Comparison of ENCODE assay signal across 8 mouse cellular contexts in the genomic region with DNA sequence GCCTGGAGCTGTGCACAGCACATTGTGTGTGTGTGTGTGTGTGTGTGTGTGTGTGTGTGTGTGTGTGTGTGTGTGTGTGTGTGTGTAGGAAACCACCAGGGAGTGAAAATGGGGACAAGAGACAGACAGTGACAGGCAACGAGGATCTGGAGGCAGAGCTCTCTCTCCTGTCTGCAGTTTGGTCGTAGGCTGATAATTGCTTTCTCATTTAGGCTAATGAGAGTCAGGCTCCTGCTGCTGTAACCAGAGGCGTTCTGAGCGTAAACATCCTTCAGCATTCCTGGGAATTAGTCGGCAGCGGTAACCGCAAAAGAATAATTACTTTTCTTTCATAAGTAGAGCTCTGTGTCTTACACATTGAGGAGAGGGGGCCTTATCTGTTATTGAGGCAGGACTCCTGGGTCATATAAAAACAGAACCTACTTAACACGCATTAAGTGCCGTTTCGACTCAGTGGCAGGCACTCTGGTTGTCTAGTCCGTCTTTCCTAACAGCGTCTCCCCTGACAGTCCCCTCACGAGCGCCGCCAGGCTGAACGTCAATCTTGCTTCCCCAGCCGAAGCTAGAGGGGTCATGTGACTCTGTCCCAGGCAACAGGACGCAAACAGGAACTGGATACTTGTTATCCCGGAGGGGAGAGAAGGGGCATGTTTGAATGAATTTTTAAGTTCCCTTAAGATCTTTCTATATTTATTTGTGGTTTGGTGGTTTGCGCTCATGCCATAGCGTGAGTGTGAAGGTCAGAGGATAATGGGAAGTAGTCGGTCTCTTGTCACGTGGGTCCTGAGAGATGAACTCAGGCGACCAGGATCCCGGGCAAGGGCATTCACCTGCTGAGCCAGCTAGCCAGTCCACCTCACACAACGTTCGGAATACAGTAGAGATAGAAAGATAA. TPM values are rescaled to one million over a fixed set of nuclear protein-coding genes. Genes with fewer than 3 reads are reported as not detected.
DNase-seq lines count a peak whose midpoint lies in the region; ATAC-seq and TF ChIP-seq lines count a peak whose summit lies in the region.

No protein-coding gene starts in this region.

- peak overlapping the region; percentile 42 for H3K4me3 ChIP-seq in left cerebral cortex, adult 2 months
- H3K4me3 ChIP-seq in hindbrain, embryonic 16.5 days (ENCODE audit: low read length): peak overlapping the region; percentile 32
- peak overlapping the region; percentile 43 for H3K4me3 ChIP-seq in liver, embryonic 11.5 days (ENCODE audit: low read depth, low read length)
- peak overlapping the region; percentile 32 for H3K4me3 ChIP-seq in midbrain, postnatal 0 days (ENCODE audit: low read depth, low read length)

- no peaks in the 10 kb centered on the region for H3K9me3 ChIP-seq in hindbrain, embryonic 16.5 days (ENCODE audit: control insufficient read depth, low read length)
- H3K9me3 ChIP-seq in liver, embryonic 11.5 days (ENCODE audit: control insufficient read depth, low read length): no peaks in the 10 kb centered on the region
- no peaks in the 10 kb centered on the region for H3K9me3 ChIP-seq in midbrain, postnatal 0 days (ENCODE audit: low read length)

- DNase-seq in left cerebral cortex, adult 2 months (ENCODE audit: extremely low spot score in 1 of 2, low spot score in 2 of 2): peak in 1 of 2 experiments; percentile 20
- no peak for DNase-seq in left cerebral cortex, adult 11 months (ENCODE audit: low spot score)
- peak; percentile 68 for DNase-seq in c-Kit-positive CD71-positive TER-119-positive erythroid progenitor cells, embryonic 14.5 days (ENCODE audit: low spot score)
- DNase-seq in gastrocnemius, adult 8-10 months (ENCODE audit: low spot score in 2 of 2): peak; percentile 32 to 49
- peak; percentile 69 for DNase-seq in liver, embryonic 11.5 days (ENCODE audit: low spot score)
- DNase-seq in midbrain, postnatal 0 days (ENCODE audit: low spot score): peak; percentile 69
- DNase-seq in thymus, postnatal 0 days (ENCODE audit: low spot score): peak; percentile 59

- under 1% methylated on average over 27 of the region's 27 CpGs for WGBS in hindbrain, embryonic 16.5 days
- WGBS in liver, embryonic 11.5 days: 1% methylated on average over 27 of the region's 27 CpGs
- 1% methylated on average over 27 of the region's 27 CpGs for WGBS in midbrain, postnatal 0 days

- peaks cover 11% of the 10 kb centered on the region for H3K4me1 ChIP-seq in hindbrain, embryonic 16.5 days (ENCODE audit: control insufficient read depth, insufficient read depth, low read depth, low read length)
- peaks cover 3% of the 10 kb centered on the region for H3K4me1 ChIP-seq in liver, embryonic 11.5 days (replicated peaks; ENCODE audit: control insufficient read depth, insufficient read depth, low read length)
- H3K4me1 ChIP-seq in midbrain, postnatal 0 days (ENCODE audit: insufficient read depth, low read length): no peaks in the 10 kb centered on the region

- no peaks in the 10 kb centered on the region for H3K27me3 ChIP-seq in hindbrain, embryonic 16.5 days (replicated peaks; ENCODE audit: control insufficient read depth, insufficient read depth, low read length)
- H3K27me3 ChIP-seq in liver, embryonic 11.5 days (replicated peaks; ENCODE audit: control insufficient read depth, insufficient read depth, low read length): no peaks in the 10 kb centered on the region
- no peaks in the 10 kb centered on the region for H3K27me3 ChIP-seq in midbrain, postnatal 0 days (ENCODE audit: insufficient read depth, low read length)

- ATAC-seq in hindbrain, embryonic 16.5 days: peak; percentile 81
- ATAC-seq in liver, embryonic 11.5 days (replicated peaks; ENCODE audit: low FRiP score): peak; percentile 83
- ATAC-seq in midbrain, postnatal 0 days (ENCODE audit: low FRiP score): peak; percentile 47; the same call in 1 of the 2 replicates

- peak overlapping the region; percentile 18; the same call in 1 of the 2 replicates for H3K9ac ChIP-seq in hindbrain, embryonic 16.5 days (ENCODE audit: low read depth, low read length)
- H3K9ac ChIP-seq in liver, embryonic 11.5 days (ENCODE audit: low read depth, low read length): peak overlapping the region; percentile 61
- H3K9ac ChIP-seq in midbrain, postnatal 0 days (replicated peaks; ENCODE audit: low read length, poor library complexity, severe bottlenecking): 0 out of 2 replicates have a peak overlapping the region, but pooled peaks have one; percentile 5

- no peak; the same call in 1 of the 2 replicates for TF ChIP-seq CTCF in left cerebral cortex, adult 2 months (IDR thresholded peaks at IDR 0.05)
- TF ChIP-seq CTCF in midbrain, postnatal 0 days (IDR thresholded peaks at IDR 0.05): no peak

- H3K4me2 ChIP-seq in hindbrain, embryonic 16.5 days (ENCODE audit: low read length): peak overlapping the region; percentile 70
- peak overlapping the region; percentile 63 for H3K4me2 ChIP-seq in liver, embryonic 11.5 days
- peak overlapping the region; percentile 63 for H3K4me2 ChIP-seq in midbrain, postnatal 0 days (ENCODE audit: low read depth, low read length, poor library complexity, severe bottlenecking)

- intact Hi-C loops in left cerebral cortex, adult 2 months (cut with DNase I): no loop called here

- H3K27ac ChIP-seq in left cerebral cortex, adult 2 months: no peak overlapping the region
- 0 out of 2 replicates have a peak overlapping the region, but pooled peaks have one; percentile 32 for H3K27ac ChIP-seq in hindbrain, embryonic 16.5 days (ENCODE audit: low read depth, low read length)
- H3K27ac ChIP-seq in liver, embryonic 11.5 days (ENCODE audit: low read depth, low read length): peak overlapping the region; percentile 5
- H3K27ac ChIP-seq in midbrain, postnatal 0 days (ENCODE audit: low read depth, low read length): peak overlapping the region; percentile 26; the same call in 1 of the 2 replicates

- H3K36me3 ChIP-seq in hindbrain, embryonic 16.5 days (ENCODE audit: control insufficient read depth, insufficient read depth, low read length): no peaks in the 10 kb centered on the region
- H3K36me3 ChIP-seq in liver, embryonic 11.5 days (ENCODE audit: control insufficient read depth, insufficient read depth, low read length): no peaks in the 10 kb centered on the region
- no peaks in the 10 kb centered on the region for H3K36me3 ChIP-seq in midbrain, postnatal 0 days (ENCODE audit: insufficient read depth, low read length)

RNA-seq across cellular contexts. Expression of a gene that starts 4.1 kb away (rescaled TPM):
- 1,000 to 10,000 TPM in 1 of 2 experiments, 100 to 1,000 TPM in 1; 993 to 1,084 TPM for total RNA-seq in left cerebral cortex, adult 2 months (2021)
- total RNA-seq in gastrocnemius, adult 8-10 months (2022): 10 to 100 TPM; 30.5 to 74.5 (median 56.1) TPM
- polyA plus RNA-seq in hindbrain, embryonic 16.5 days (2015; fragmentation: Nextera tagmentation; extraction: Ambion mirVana): 1,477 and 1,618 TPM in 2 replicates
- polyA plus RNA-seq in liver, embryonic 11.5 days (2014; fragmentation: Nextera tagmentation; extraction: Ambion mirVana): 1,759 and 1,828 TPM in 2 replicates
- total RNA-seq in midbrain, postnatal 0 days (2014; rRNA removed): 567 and 693 TPM in 2 replicates
- 1,476 and 1,620 TPM in 2 replicates for polyA plus RNA-seq in midbrain, postnatal 0 days (2015; fragmentation: Nextera tagmentation; extraction: Ambion mirVana)
- 690 and 768 TPM in 2 replicates for polyA plus RNA-seq in thymus, postnatal 0 days (2015; fragmentation: Nextera tagmentation; extraction: Ambion mirVana)

RNA-seq across cellular contexts. Expression of a gene that starts 24.2 kb away (rescaled TPM):
- not detected for total RNA-seq in left cerebral cortex, adult 2 months (2021)
- under 1 TPM in 1 of 4 experiments, not detected in 3; 0.80 TPM for total RNA-seq in gastrocnemius, adult 8-10 months (2022)
- 0.16 and 0.55 TPM in 2 replicates for polyA plus RNA-seq in hindbrain, embryonic 16.5 days (2015; fragmentation: Nextera tagmentation; extraction: Ambion mirVana)
- not detected in 2 replicates for polyA plus RNA-seq in liver, embryonic 11.5 days (2014; fragmentation: Nextera tagmentation; extraction: Ambion mirVana)
- total RNA-seq in midbrain, postnatal 0 days (2014; rRNA removed): not detected in 2 replicates
- polyA plus RNA-seq in midbrain, postnatal 0 days (2015; fragmentation: Nextera tagmentation; extraction: Ambion mirVana): 0.17 TPM in 1 of 2 replicates, not detected in the other
- polyA plus RNA-seq in thymus, postnatal 0 days (2015; fragmentation: Nextera tagmentation; extraction: Ambion mirVana): not detected in 2 replicates

RNA-seq across cellular contexts. Expression of a gene that starts 31.2 kb away (rescaled TPM):
- 10 to 100 TPM; 41.1 to 45.4 TPM for total RNA-seq in left cerebral cortex, adult 2 months (2021)
- 10 to 100 TPM; 13.3 to 19.9 (median 15.9) TPM for total RNA-seq in gastrocnemius, adult 8-10 months (2022)
- polyA plus RNA-seq in hindbrain, embryonic 16.5 days (2015; fragmentation: Nextera tagmentation; extraction: Ambion mirVana): 23.0 TPM in 2 replicates
- polyA plus RNA-seq in liver, embryonic 11.5 days (2014; fragmentation: Nextera tagmentation; extraction: Ambion mirVana): 17.7 and 18.2 TPM in 2 replicates
- total RNA-seq in midbrain, postnatal 0 days (2014; rRNA removed): 33.8 and 38.7 TPM in 2 replicates
- 16.0 and 16.2 TPM in 2 replicates for polyA plus RNA-seq in midbrain, postnatal 0 days (2015; fragmentation: Nextera tagmentation; extraction: Ambion mirVana)
- polyA plus RNA-seq in thymus, postnatal 0 days (2015; fragmentation: Nextera tagmentation; extraction: Ambion mirVana): 22.3 and 24.8 TPM in 2 replicates

Comparison
In these comparisons a context has a peak if more than half of its experiments do, and no peak if none do; other contexts are left out.
1. H3K9ac ChIP-seq: peak in every context shown above with its lines; median percentile 61 in liver, embryonic 11.5 days; 18 in hindbrain, embryonic 16.5 days; 5 in midbrain, postnatal 0 days.